Mouse (Mus musculus): ENCODE data around the gene Ppfia2.

- TF ChIP-seq MAX (IDR thresholded peaks at IDR 0.05), result no peak
- TF ChIP-seq CTCF (IDR thresholded peaks at IDR 0.05; ENCODE audit: control insufficient read depth, insufficient read depth, insufficient read length), result no peak
- TF ChIP-seq MYOD1 (IDR thresholded peaks at IDR 0.05; ENCODE audit: control insufficient read depth, insufficient read length, low read depth), result no peak
- TF ChIP-seq CEBPB (IDR thresholded peaks at IDR 0.05; ENCODE audit: low read depth), result no peak
- TF ChIP-seq USF1 (IDR thresholded peaks at IDR 0.05; ENCODE audit: low read depth), result no peak
These were observed 163.8 kb downstream of the Ppfia2 start for GRCm38 (mm10) chr10:106633898-106634297.

Measured in C2C12 (cell line).